Mouse (Mus musculus): Measurements from ENCODE around the gene Trip6. TPM values are rescaled to one million over a fixed set of nuclear protein-coding genes. Genes with fewer than 3 reads are reported as not detected.

Trip6 gene
- polyA plus RNA-seq, 1 experiment from 2014 or later = 63.9 TPM

DNA sequence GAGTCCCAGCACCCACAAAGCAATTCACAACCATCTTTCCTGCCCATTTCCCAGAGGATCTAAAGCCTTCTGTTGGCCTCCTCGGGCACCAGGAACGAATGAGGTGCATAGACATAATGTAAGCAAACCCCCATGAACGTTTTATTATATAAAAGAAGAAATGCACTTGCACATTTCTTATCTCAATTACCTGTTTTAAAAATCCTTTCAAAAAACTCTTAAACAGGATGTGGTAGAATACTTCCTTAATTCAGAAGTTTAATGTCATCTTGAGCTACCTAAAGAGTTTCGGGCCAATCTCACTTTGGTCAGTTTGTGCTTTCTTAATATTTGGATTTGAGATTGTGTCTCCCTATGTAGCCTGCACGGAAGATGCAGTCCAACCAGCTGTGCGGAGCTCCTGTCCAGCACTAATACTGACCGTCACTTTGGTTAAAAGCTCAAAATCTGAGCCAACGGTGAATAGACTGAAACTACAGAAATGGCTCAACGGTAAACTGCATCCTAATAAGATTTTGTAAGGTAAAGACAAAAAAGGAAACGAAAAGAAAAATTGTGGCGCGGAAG is 7.7 kb downstream of the Trip6 start:
- peak overlapping the region; percentile 91 for H3K4me3 ChIP-seq (replicated peaks)
- H3K9ac ChIP-seq = peak overlapping the region; percentile 96
- H3K27ac ChIP-seq = peak overlapping the region; percentile 95
- 9% methylated on average over 12 of the region's 12 CpGs for WGBS
- no peak for ATAC-seq
- H3K4me2 ChIP-seq (replicated peaks) = peak overlapping the region; percentile 58
- peaks cover 26% of the 10 kb centered on the region for H3K4me1 ChIP-seq (replicated peaks)
- no peaks in the 10 kb centered on the region for H3K9me3 ChIP-seq
- H3K36me3 ChIP-seq = peaks cover 42% of the 10 kb centered on the region
- no peaks in the 10 kb centered on the region for H3K27me3 ChIP-seq (replicated peaks)

DNA sequence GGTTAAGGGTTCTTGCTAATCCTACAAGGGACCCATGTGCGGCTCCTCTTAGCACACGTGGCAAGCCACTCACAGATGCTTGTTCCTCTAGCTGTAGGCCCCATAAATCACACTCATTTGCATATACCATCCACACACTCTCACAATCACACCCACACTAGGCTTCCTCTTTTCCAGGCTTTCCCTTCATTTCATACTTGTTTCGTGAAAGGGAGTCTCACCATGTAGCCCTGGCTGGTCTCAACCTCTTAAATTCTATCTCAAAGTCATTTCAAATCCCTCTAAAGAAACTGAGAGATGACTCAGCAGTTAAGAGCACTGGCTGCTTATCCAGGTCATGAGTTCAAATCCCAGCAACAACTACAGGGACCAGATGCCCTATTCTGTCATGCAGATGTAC is 8.4 kb downstream of the Trip6 start:
- Histone ChIP-seq H3K4me1 (replicated peaks) (peaks cover 26% of the 10 kb centered on the region), H3K9ac (no peak overlapping the region), H3K27me3 (replicated peaks) (no peaks in the 10 kb centered on the region), H3K4me2 (replicated peaks) (peak overlapping the region; percentile 58), H3K27ac (no peak overlapping the region), H3K9me3 (no peaks in the 10 kb centered on the region), H3K4me3 (replicated peaks) (peak overlapping the region; percentile 91), H3K36me3 (peaks cover 48% of the 10 kb centered on the region)
- ATAC-seq = no peak
- WGBS = 53% methylated on average over 3 of the region's 3 CpGs

DNA sequence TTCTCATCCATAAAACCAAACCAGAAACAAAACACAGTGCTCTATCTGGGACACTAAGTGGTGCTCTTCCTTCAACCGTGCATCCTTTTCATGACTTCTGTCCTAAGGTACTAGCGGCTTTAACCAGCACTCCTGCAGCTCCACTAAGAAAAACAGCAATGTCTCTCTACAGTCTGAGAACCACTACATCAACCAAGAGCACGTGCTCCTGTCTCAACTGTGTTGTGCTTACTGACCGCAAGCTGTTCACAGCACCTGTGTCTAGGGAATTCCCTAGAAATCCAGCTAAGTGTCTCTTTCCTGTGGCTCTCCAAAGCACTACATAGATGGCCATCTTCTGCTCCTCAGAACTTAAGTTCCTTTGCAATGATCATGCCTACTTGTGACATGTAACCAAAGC is 9.4 kb downstream of the Trip6 start:
- no peak overlapping the region for H3K4me3 ChIP-seq (replicated peaks)
- WGBS = 47% methylated on average over 4 of the region's 4 CpGs

DNA sequence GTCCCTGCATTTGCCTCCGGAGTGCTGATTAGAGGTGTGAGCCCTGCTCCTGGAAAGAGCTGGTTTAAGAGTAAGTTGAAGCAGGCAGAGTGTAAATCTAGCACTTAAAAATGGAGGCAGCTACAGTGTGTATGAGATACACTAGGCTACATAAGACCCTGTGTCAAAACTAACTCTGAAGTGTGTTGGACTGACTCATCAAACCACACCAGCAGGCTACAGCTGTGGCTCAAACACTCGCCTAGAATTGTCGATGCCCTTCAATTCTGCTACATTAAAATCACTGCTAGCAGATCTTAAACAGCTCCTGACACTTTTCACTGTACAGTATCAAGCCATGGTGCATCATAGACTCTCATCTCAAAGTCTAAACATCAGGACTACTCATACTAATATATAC is 10.0 kb downstream of the Trip6 start:
- no peak for ATAC-seq
- H3K9me3 ChIP-seq = no peaks in the 10 kb centered on the region
- H3K27me3 ChIP-seq (replicated peaks) = no peaks in the 10 kb centered on the region
- peaks cover 48% of the 10 kb centered on the region for H3K36me3 ChIP-seq
- H3K9ac ChIP-seq = no peak overlapping the region
- no peak overlapping the region for H3K4me2 ChIP-seq (replicated peaks)
- H3K4me1 ChIP-seq (replicated peaks) = peaks cover 26% of the 10 kb centered on the region
- H3K4me3 ChIP-seq (replicated peaks) = no peak overlapping the region
- no peak overlapping the region for H3K27ac ChIP-seq
- 61% methylated on average over 3 of the region's 3 CpGs for WGBS

More for the DNA sequence above, 9.4 kb downstream of the Trip6 start:
- Histone ChIP-seq H3K4me2 (replicated peaks) (peak overlapping the region; percentile 58), H3K27me3 (replicated peaks) (no peaks in the 10 kb centered on the region), H3K9me3 (no peaks in the 10 kb centered on the region), H3K4me1 (replicated peaks) (peaks cover 26% of the 10 kb centered on the region), H3K9ac (no peak overlapping the region), H3K36me3 (peaks cover 48% of the 10 kb centered on the region), H3K27ac (no peak overlapping the region)
- ATAC-seq = no peak

DNA sequence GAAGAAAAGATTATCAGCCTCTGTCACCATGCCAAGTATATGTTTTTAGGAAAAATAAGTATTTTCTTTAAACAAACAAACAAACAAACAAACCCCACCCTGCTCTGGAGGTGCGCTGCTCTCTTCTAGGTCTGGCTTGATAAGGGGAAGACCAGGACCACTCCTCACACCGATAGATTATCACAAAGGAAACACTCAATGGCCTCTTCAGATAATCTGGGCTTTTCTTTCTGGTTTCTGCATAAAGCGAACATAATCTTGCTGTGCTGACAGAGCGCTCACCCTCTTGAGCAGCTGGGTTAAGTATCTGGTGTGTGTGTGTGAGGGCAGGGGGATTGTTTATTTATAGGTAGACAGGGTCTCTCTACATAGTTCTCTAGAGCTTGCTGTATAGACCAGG is 10.6 kb downstream of the Trip6 start:
- WGBS = 75% methylated on average over 4 of the region's 4 CpGs
- no peak overlapping the region for H3K9ac ChIP-seq
- H3K27me3 ChIP-seq (replicated peaks) = no peaks in the 10 kb centered on the region
- H3K27ac ChIP-seq = no peak overlapping the region
- no peaks in the 10 kb centered on the region for H3K9me3 ChIP-seq
- no peak overlapping the region for H3K4me2 ChIP-seq (replicated peaks)
- H3K4me3 ChIP-seq (replicated peaks) = no peak overlapping the region
- peaks cover 26% of the 10 kb centered on the region for H3K4me1 ChIP-seq (replicated peaks)
- peaks cover 48% of the 10 kb centered on the region for H3K36me3 ChIP-seq
- no peak for ATAC-seq

DNA sequence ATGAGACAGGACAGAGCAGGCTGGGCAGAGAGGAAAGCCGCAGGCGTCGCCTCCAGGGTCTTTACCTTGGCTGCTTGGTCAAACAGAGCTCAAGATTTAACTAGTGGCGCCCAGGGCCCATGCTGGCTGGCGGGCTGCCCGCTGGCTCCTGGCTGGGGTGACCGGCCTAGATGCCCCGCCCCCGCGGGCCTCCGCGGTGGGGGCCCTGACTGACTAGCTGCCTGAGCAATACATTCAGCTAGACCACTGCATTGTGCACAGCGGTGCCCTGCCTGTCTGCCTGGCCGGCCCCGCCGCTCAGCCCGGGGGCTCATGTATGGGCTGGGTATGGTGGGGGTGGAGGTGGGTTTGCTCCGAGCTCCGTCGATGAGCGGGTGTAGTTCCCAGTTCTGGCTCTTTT is 13.0 kb downstream of the Trip6 start:
- no peak overlapping the region for H3K9ac ChIP-seq
- H3K27ac ChIP-seq = no peak overlapping the region
- peak; percentile 40; the same call in 1 of the 2 replicates for ATAC-seq
- H3K4me3 ChIP-seq (replicated peaks) = no peak overlapping the region
- WGBS = 77% methylated on average over 21 of the region's 21 CpGs
- H3K9me3 ChIP-seq = no peaks in the 10 kb centered on the region
- peaks cover 69% of the 10 kb centered on the region for H3K36me3 ChIP-seq
- H3K4me1 ChIP-seq (replicated peaks) = peaks cover 18% of the 10 kb centered on the region
- H3K27me3 ChIP-seq (replicated peaks) = no peaks in the 10 kb centered on the region
- no peak overlapping the region for H3K4me2 ChIP-seq (replicated peaks)

DNA sequence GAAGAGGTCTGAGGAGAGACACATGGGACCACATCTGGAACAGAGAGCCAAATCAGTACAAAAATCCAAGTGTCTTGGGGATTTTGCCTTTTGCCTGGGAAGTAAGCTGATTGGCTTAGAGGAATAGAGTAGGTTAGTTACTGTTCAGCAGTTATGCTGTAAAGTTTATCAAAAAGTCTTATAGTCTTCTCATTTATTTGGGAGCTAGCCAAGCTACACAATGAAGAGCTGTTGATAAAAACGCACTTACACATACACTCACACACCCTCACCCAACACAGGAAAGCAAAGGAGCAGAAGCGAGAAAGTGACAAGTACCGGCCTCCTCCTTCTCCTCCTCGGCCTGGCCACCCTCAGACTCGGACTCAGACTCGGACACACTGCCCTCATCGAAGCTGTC is 15.0 kb downstream of the Trip6 start:
- no peak overlapping the region for H3K9ac ChIP-seq

DNA sequence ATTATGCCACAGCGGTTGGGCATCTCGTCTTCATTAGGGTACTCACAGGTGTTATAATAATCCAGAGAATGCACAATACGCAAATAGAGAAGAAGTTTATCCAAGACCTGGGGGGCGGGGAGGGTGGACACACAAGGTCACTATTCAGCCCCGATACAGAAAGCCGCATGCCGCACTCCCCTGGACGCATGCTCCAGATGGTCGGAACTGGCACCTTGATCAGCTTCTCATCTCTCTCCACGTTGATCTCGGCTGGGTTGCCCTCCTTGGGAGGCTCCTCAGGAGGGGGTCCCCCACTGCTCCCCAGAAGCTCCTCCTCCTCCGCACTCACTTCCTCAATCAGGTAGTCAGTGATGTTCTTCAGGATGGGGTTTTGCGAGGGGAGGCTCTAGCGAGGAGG is 17.1 kb downstream of the Trip6 start:
- Histone ChIP-seq H3K36me3 (peaks cover 62% of the 10 kb centered on the region), H3K4me3 (replicated peaks) (no peak overlapping the region), H3K27ac (no peak overlapping the region), H3K9ac (no peak overlapping the region), H3K27me3 (replicated peaks) (no peaks in the 10 kb centered on the region), H3K9me3 (no peaks in the 10 kb centered on the region), H3K4me1 (replicated peaks) (peaks cover 11% of the 10 kb centered on the region), H3K4me2 (replicated peaks) (no peak overlapping the region)
- ATAC-seq = no peak
- WGBS = 93% methylated on average over 14 of the region's 14 CpGs

More for the DNA sequence above, 15.0 kb downstream of the Trip6 start:
- no peaks in the 10 kb centered on the region for H3K27me3 ChIP-seq (replicated peaks)
- peaks cover 7% of the 10 kb centered on the region for H3K4me1 ChIP-seq (replicated peaks)
- WGBS = 88% methylated on average over 7 of the region's 7 CpGs
- no peaks in the 10 kb centered on the region for H3K9me3 ChIP-seq
- no peak overlapping the region for H3K4me2 ChIP-seq (replicated peaks)
- ATAC-seq = no peak
- H3K4me3 ChIP-seq (replicated peaks) = no peak overlapping the region
- peaks cover 74% of the 10 kb centered on the region for H3K36me3 ChIP-seq
- no peak overlapping the region for H3K27ac ChIP-seq

DNA sequence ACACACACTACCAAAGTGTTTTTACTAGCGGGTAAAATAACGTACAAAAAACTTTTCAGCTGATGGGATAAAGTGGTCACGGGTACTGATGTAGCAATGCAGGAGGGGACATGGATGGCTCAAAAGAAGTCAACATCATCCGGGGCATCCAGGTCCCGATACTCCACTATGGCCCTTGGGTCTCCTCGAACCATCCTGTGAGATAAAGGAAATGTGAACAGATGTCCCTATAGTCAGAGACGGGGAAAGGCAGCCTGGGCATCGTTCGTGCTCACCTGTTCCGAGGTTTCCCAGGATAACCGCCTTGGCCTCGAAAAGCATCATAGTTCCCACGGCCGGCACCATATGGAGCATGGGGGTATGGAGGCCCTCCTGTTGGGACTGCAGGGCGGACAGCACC is 18.5 kb downstream of the Trip6 start:
- H3K4me1 ChIP-seq (replicated peaks) = peaks cover 11% of the 10 kb centered on the region
- no peaks in the 10 kb centered on the region for H3K9me3 ChIP-seq
- no peak overlapping the region for H3K4me3 ChIP-seq (replicated peaks)
- no peak for ATAC-seq
- 0 out of 2 replicates have a peak, but pooled peaks cover under 1% of the 10 kb centered on the region for H3K27me3 ChIP-seq (replicated peaks)
- WGBS = 93% methylated on average over 15 of the region's 15 CpGs
- H3K9ac ChIP-seq = 0 out of 2 replicates have a peak overlapping the region, but pooled peaks have one; percentile 79
- no peak overlapping the region for H3K27ac ChIP-seq
- peak overlapping the region; percentile 97; the same call in 1 of the 2 replicates for H3K4me2 ChIP-seq (replicated peaks)
- peaks cover 49% of the 10 kb centered on the region for H3K36me3 ChIP-seq

DNA sequence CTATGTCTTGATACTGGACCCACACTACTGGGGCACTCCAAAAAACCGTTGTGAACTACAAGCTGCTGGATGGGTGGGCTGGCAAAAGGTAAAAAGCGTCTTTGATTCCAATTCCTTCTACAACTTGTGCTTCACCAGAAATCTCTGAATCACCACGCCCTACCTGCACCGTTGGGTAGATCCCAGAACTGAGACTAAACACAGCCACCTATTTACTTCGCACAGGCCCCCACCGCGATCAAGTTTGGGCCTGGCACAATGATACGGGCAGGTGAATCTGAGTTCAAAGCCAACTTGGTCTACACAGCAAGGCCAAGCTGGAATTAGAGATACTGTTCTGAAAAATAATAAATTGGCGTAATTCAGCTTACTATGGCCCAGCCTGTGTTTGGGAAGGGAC is 18.9 kb downstream of the Trip6 start:
- peaks cover 44% of the 10 kb centered on the region for H3K36me3 ChIP-seq
- H3K4me3 ChIP-seq (replicated peaks) = peak overlapping the region; percentile 54
- ATAC-seq = no peak
- peak overlapping the region; percentile 79 for H3K9ac ChIP-seq
- WGBS = 77% methylated on average over 9 of the region's 9 CpGs
- peaks cover 3% of the 10 kb centered on the region; the same call in 1 of the 2 replicates for H3K27me3 ChIP-seq (replicated peaks)
- H3K27ac ChIP-seq = peak overlapping the region; percentile 97; the same call in 1 of the 2 replicates
- H3K9me3 ChIP-seq = no peaks in the 10 kb centered on the region
- peak overlapping the region; percentile 97 for H3K4me2 ChIP-seq (replicated peaks)
- H3K4me1 ChIP-seq (replicated peaks) = peaks cover 13% of the 10 kb centered on the region

DNA sequence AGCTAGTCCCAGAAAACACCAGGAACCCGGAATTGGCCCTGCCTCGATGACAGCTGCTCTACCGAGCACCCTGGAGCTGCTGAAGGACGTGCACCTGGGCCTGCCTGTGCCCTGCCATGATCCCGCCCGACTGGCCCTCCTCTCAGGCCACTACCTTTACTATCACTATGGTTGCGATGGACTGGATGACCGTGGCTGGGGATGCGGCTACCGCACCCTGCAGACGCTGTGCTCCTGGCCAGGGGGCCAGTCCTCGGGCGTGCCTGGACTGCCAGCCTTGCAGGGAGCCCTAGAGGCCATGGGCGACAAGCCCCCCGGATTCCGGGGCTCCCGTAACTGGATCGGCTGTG is 19.5 kb downstream of the Trip6 start:
- 8% methylated on average over 18 of the region's 18 CpGs for WGBS
- Histone ChIP-seq H3K4me3 (replicated peaks) (peak overlapping the region; percentile 54), H3K4me2 (replicated peaks) (peak overlapping the region; percentile 97), H3K27ac (peak overlapping the region; percentile 97), H3K27me3 (replicated peaks) (peaks cover 9% of the 10 kb centered on the region), H3K9ac (peak overlapping the region; percentile 79), H3K36me3 (peaks cover 39% of the 10 kb centered on the region), H3K4me1 (replicated peaks) (peaks cover 18% of the 10 kb centered on the region), H3K9me3 (no peaks in the 10 kb centered on the region)
- peak; percentile 48 for ATAC-seq

DNA sequence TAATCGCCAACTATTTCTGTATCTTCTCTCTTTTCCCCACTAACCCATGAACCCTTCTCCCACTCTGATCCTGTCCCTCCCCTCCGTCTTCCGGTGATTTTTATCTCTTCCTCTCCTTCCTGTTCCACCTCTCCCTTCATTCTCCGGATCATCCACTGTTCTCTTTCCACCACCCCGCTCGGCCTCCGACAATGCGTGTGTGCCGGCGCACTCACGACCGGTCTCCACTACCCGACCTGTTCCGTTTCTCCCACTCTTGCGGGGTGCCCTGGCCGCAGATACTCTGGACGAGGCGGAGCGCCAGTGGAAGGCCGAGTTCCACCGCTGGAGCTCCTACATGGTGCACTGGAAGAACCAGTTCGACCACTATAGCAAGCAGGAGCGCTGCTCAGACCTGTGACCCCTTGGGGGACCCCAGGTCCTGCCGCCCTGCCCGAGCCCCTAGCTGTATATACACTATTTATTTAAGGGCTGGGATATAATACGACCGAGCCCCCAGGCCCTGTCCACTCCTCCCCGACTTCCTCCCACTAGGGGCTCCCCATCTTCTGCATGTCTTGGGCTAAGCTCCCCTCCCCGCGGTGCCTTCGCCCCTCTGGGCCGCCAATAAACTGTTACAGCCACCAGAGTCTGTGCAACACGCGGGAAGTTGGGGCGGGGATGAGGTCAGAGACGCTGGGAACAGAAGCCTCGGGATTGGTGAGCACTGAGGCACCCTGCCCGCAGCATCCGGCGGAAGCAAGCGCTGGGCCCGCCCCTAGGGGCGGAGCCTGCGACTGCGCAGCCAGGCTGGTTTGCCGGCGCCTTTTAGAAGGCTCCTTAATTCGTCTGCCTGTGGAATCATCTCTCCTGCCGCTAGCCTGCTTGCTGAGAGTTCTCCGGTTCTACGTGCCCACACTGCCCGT is 20.1 kb downstream of the Trip6 start, which contains the start of gene Ufsp1:
Gene Ufsp1, plus strand, starts transcription at position 791 of the 905 bp plus-strand sequence.
- peaks cover 24% of the 10 kb centered on the region for H3K4me1 ChIP-seq (replicated peaks)
- H3K9me3 ChIP-seq = no peaks in the 10 kb centered on the region
- peak within 1 kb of the TSS; percentile 97 for H3K4me2 ChIP-seq (replicated peaks)
- H3K27me3 ChIP-seq (replicated peaks) = peaks cover 15% of the 10 kb centered on the region
- peaks cover 32% of the 10 kb centered on the region for H3K36me3 ChIP-seq
- H3K4me3 ChIP-seq (replicated peaks) = peak within 1 kb of the TSS; percentile 54
- H3K9ac ChIP-seq = peak within 1 kb of the TSS; percentile 79
- ATAC-seq = peak; percentile 94
- WGBS = under 1% methylated on average over 52 of the region's 52 CpGs
- peak within 1 kb of the TSS; percentile 97 for H3K27ac ChIP-seq

Measured in intestine, embryonic 15.5 days (tissue).